Mouse (Mus musculus): ENCODE measurements at regions not wholly inside any gene's neighbourhood (a gene's known extent, or its start where the extent isn't known, plus 50 kb on each side); places are given as distances from the start of the nearest gene placed in this dataset.

- 69% methylated on average over 5 of the region's 5 CpGs for WGBS
- no peaks in the 10 kb centered on the region for H3K36me3 ChIP-seq (ENCODE audit: control insufficient read depth, insufficient read depth, low read length)
Measured at GRCm38 (mm10) chr3:129442756-129443155, 89.4 kb upstream of the Elovl6 start.

GRCm38 (mm10) chr3:129444221-129444620 lies 87.9 kb upstream of the Elovl6 start:
- Histone ChIP-seq H3K4me2 (ENCODE audit: low read depth, low read length) (no peak overlapping the region), H3K4me3 (ENCODE audit: low read length) (no peak overlapping the region), H3K9me3 (ENCODE audit: control insufficient read depth, low read length) (no peaks in the 10 kb centered on the region), H3K9ac (ENCODE audit: low read length) (no peak overlapping the region), H3K27me3 (ENCODE audit: control insufficient read depth, insufficient read depth, low read depth, low read length) (no peaks in the 10 kb centered on the region), H3K4me1 (replicated peaks; ENCODE audit: control insufficient read depth, insufficient read depth, low read length) (no peaks in the 10 kb centered on the region), H3K36me3 (ENCODE audit: control insufficient read depth, insufficient read depth, low read length) (no peaks in the 10 kb centered on the region), H3K27ac (ENCODE audit: low read length) (no peak overlapping the region)
- ATAC-seq (ENCODE audit: low read depth) = no peak
- 95% methylated on average over 3 of the region's 3 CpGs for WGBS

More at GRCm38 (mm10) chr3:129442756-129443155, 89.4 kb upstream of the Elovl6 start:
- H3K9me3 ChIP-seq (ENCODE audit: control insufficient read depth, low read length) = no peaks in the 10 kb centered on the region
- H3K4me1 ChIP-seq (replicated peaks; ENCODE audit: control insufficient read depth, insufficient read depth, low read length) = no peaks in the 10 kb centered on the region
- H3K27ac ChIP-seq (ENCODE audit: low read length) = no peak overlapping the region
- H3K9ac ChIP-seq (ENCODE audit: low read length) = no peak overlapping the region
- no peak overlapping the region for H3K4me3 ChIP-seq (ENCODE audit: low read length)
- H3K4me2 ChIP-seq (ENCODE audit: low read depth, low read length) = no peak overlapping the region
- H3K27me3 ChIP-seq (ENCODE audit: control insufficient read depth, insufficient read depth, low read depth, low read length) = no peaks in the 10 kb centered on the region
- ATAC-seq (ENCODE audit: low read depth) = no peak

- Histone ChIP-seq H3K4me2 (ENCODE audit: low read depth, low read length) (no peak overlapping the region), H3K27me3 (ENCODE audit: control insufficient read depth, insufficient read depth, low read depth, low read length) (no peaks in the 10 kb centered on the region), H3K36me3 (ENCODE audit: control insufficient read depth, insufficient read depth, low read length) (no peaks in the 10 kb centered on the region), H3K9ac (ENCODE audit: low read length) (no peak overlapping the region), H3K4me3 (ENCODE audit: low read length) (no peak overlapping the region), H3K9me3 (ENCODE audit: control insufficient read depth, low read length) (no peaks in the 10 kb centered on the region), H3K27ac (ENCODE audit: low read length) (no peak overlapping the region), H3K4me1 (replicated peaks; ENCODE audit: control insufficient read depth, insufficient read depth, low read length) (no peaks in the 10 kb centered on the region)
- WGBS = 57% methylated on average over 6 of the region's 6 CpGs
- ATAC-seq (ENCODE audit: low read depth) = no peak
Measured at GRCm38 (mm10) chr3:129445961-129446360, 86.2 kb upstream of the Elovl6 start.

GRCm38 (mm10) chr3:129449928-129450327 lies 82.2 kb upstream of the Elovl6 start:
- Histone ChIP-seq H3K27ac (ENCODE audit: low read length) (no peak overlapping the region), H3K9me3 (ENCODE audit: control insufficient read depth, low read length) (no peaks in the 10 kb centered on the region), H3K4me3 (ENCODE audit: low read length) (no peak overlapping the region), H3K36me3 (ENCODE audit: control insufficient read depth, insufficient read depth, low read length) (no peaks in the 10 kb centered on the region), H3K9ac (ENCODE audit: low read length) (no peak overlapping the region), H3K4me2 (ENCODE audit: low read depth, low read length) (no peak overlapping the region), H3K4me1 (replicated peaks; ENCODE audit: control insufficient read depth, insufficient read depth, low read length) (no peaks in the 10 kb centered on the region), H3K27me3 (ENCODE audit: control insufficient read depth, insufficient read depth, low read depth, low read length) (no peaks in the 10 kb centered on the region)
- ATAC-seq (ENCODE audit: low read depth) = no peak
- 77% methylated on average over 4 of the region's 4 CpGs for WGBS

GRCm38 (mm10) chr3:129450671-129451070 lies 81.5 kb upstream of the Elovl6 start:
- Histone ChIP-seq H3K36me3 (ENCODE audit: control insufficient read depth, insufficient read depth, low read length) (no peaks in the 10 kb centered on the region), H3K4me2 (ENCODE audit: low read depth, low read length) (no peak overlapping the region), H3K27ac (ENCODE audit: low read length) (no peak overlapping the region), H3K9ac (ENCODE audit: low read length) (no peak overlapping the region), H3K4me3 (ENCODE audit: low read length) (no peak overlapping the region), H3K9me3 (ENCODE audit: control insufficient read depth, low read length) (no peaks in the 10 kb centered on the region), H3K27me3 (ENCODE audit: control insufficient read depth, insufficient read depth, low read depth, low read length) (no peaks in the 10 kb centered on the region), H3K4me1 (replicated peaks; ENCODE audit: control insufficient read depth, insufficient read depth, low read length) (no peaks in the 10 kb centered on the region)
- 64% methylated on average over 5 of the region's 5 CpGs for WGBS
- ATAC-seq (ENCODE audit: low read depth) = no peak

- no peaks in the 10 kb centered on the region for H3K36me3 ChIP-seq (ENCODE audit: control insufficient read depth, insufficient read depth, low read length)
- H3K27me3 ChIP-seq (ENCODE audit: control insufficient read depth, insufficient read depth, low read depth, low read length) = no peaks in the 10 kb centered on the region
- H3K4me3 ChIP-seq (ENCODE audit: low read length) = no peak overlapping the region
- no peaks in the 10 kb centered on the region for H3K9me3 ChIP-seq (ENCODE audit: control insufficient read depth, low read length)
- no peak overlapping the region for H3K4me2 ChIP-seq (ENCODE audit: low read depth, low read length)
- H3K9ac ChIP-seq (ENCODE audit: low read length) = no peak overlapping the region
- no peak for ATAC-seq (ENCODE audit: low read depth)
- H3K4me1 ChIP-seq (replicated peaks; ENCODE audit: control insufficient read depth, insufficient read depth, low read length) = no peaks in the 10 kb centered on the region
- WGBS = 77% methylated on average over 5 of the region's 5 CpGs
- no peak overlapping the region for H3K27ac ChIP-seq (ENCODE audit: low read length)
Measured at GRCm38 (mm10) chr3:129470088-129470487, 62.1 kb upstream of the Elovl6 start.

GRCm38 (mm10) chr3:129471332-129471731 lies 60.8 kb upstream of the Elovl6 start:
- no peak overlapping the region for H3K4me2 ChIP-seq (ENCODE audit: low read depth, low read length)
- WGBS = 33% methylated on average over 1 of the region's 1 CpGs
- no peaks in the 10 kb centered on the region for H3K9me3 ChIP-seq (ENCODE audit: control insufficient read depth, low read length)
- no peaks in the 10 kb centered on the region for H3K36me3 ChIP-seq (ENCODE audit: control insufficient read depth, insufficient read depth, low read length)
- H3K9ac ChIP-seq (ENCODE audit: low read length) = no peak overlapping the region
- no peak overlapping the region for H3K4me3 ChIP-seq (ENCODE audit: low read length)
- no peaks in the 10 kb centered on the region for H3K27me3 ChIP-seq (ENCODE audit: control insufficient read depth, insufficient read depth, low read depth, low read length)
- ATAC-seq (ENCODE audit: low read depth) = no peak
- H3K4me1 ChIP-seq (replicated peaks; ENCODE audit: control insufficient read depth, insufficient read depth, low read length) = no peaks in the 10 kb centered on the region
- H3K27ac ChIP-seq (ENCODE audit: low read length) = no peak overlapping the region

GRCm38 (mm10) chr3:129472008-129472407 lies 60.1 kb upstream of the Elovl6 start:
- 72% methylated on average over 10 of the region's 10 CpGs for WGBS
- Histone ChIP-seq H3K4me1 (replicated peaks; ENCODE audit: control insufficient read depth, insufficient read depth, low read length) (no peaks in the 10 kb centered on the region), H3K4me2 (ENCODE audit: low read depth, low read length) (no peak overlapping the region), H3K36me3 (ENCODE audit: control insufficient read depth, insufficient read depth, low read length) (no peaks in the 10 kb centered on the region), H3K9me3 (ENCODE audit: control insufficient read depth, low read length) (no peaks in the 10 kb centered on the region), H3K4me3 (ENCODE audit: low read length) (no peak overlapping the region), H3K27ac (ENCODE audit: low read length) (no peak overlapping the region), H3K27me3 (ENCODE audit: control insufficient read depth, insufficient read depth, low read depth, low read length) (no peaks in the 10 kb centered on the region), H3K9ac (ENCODE audit: low read length) (no peak overlapping the region)
- ATAC-seq (ENCODE audit: low read depth) = no peak

- no peaks in the 10 kb centered on the region for H3K36me3 ChIP-seq (ENCODE audit: control insufficient read depth, insufficient read depth, low read length)
- no peak overlapping the region for H3K9ac ChIP-seq (ENCODE audit: low read length)
- H3K27ac ChIP-seq (ENCODE audit: low read length) = no peak overlapping the region
- H3K4me1 ChIP-seq (replicated peaks; ENCODE audit: control insufficient read depth, insufficient read depth, low read length) = no peaks in the 10 kb centered on the region
- no peaks in the 10 kb centered on the region for H3K9me3 ChIP-seq (ENCODE audit: control insufficient read depth, low read length)
- ATAC-seq (ENCODE audit: low read depth) = no peak
- no peak overlapping the region for H3K4me2 ChIP-seq (ENCODE audit: low read depth, low read length)
- H3K4me3 ChIP-seq (ENCODE audit: low read length) = no peak overlapping the region
- 90% methylated on average over 7 of the region's 7 CpGs for WGBS
- no peaks in the 10 kb centered on the region for H3K27me3 ChIP-seq (ENCODE audit: control insufficient read depth, insufficient read depth, low read depth, low read length)
Measured at GRCm38 (mm10) chr3:129474451-129474850, 57.7 kb upstream of the Elovl6 start.

- no peak overlapping the region for H3K4me2 ChIP-seq (ENCODE audit: low read depth, low read length)
- H3K9ac ChIP-seq (ENCODE audit: low read length) = no peak overlapping the region
- WGBS = 88% methylated on average over 4 of the region's 4 CpGs
- no peaks in the 10 kb centered on the region for H3K9me3 ChIP-seq (ENCODE audit: control insufficient read depth, low read length)
- no peaks in the 10 kb centered on the region for H3K36me3 ChIP-seq (ENCODE audit: control insufficient read depth, insufficient read depth, low read length)
- no peaks in the 10 kb centered on the region for H3K27me3 ChIP-seq (ENCODE audit: control insufficient read depth, insufficient read depth, low read depth, low read length)
- no peak overlapping the region for H3K27ac ChIP-seq (ENCODE audit: low read length)
- ATAC-seq (ENCODE audit: low read depth) = no peak
- no peaks in the 10 kb centered on the region for H3K4me1 ChIP-seq (replicated peaks; ENCODE audit: control insufficient read depth, insufficient read depth, low read length)
- no peak overlapping the region for H3K4me3 ChIP-seq (ENCODE audit: low read length)
Measured at GRCm38 (mm10) chr3:129476250-129476649, 55.9 kb upstream of the Elovl6 start.

Measured in lung, embryonic 16.5 days (tissue).